Mouse (Mus musculus) forebrain, embryonic 14.5 days (tissue): Measurements from ENCODE around the gene Btnl1. TPM values are rescaled to one million over a fixed set of nuclear protein-coding genes. Genes with fewer than 3 reads are reported as not detected.

ENCODE experiments used
- ATAC-seq: fragments of 200-750 bp; cut with Nextera tagmentation; 2 replicates; pipeline ENCODE4 v1.8.0; 2017; ENCODE audit warnings: mild to moderate bottlenecking, moderate library complexity
- DNase-seq: peaks from one replicate; pipeline ENCODE4 v3.0.0-alpha.2; 2015; ENCODE audit warnings: low spot score
- H3K27ac ChIP-seq: fragments of 300-500 bp; sonication (generic); 2 replicates; pipeline ENCODE4 v1.5.1; 2014; ENCODE audit warnings: low read depth, mild to moderate bottlenecking, control low read depth, low read length, moderate library complexity
- H3K27me3 ChIP-seq: fragments of 300-500 bp; sonication (generic); replicated peaks from 2 replicates; pipeline ENCODE4 v1.6.1; 2014; ENCODE audit warnings: low read length, control low read depth, mixed read lengths; ENCODE audit not compliant: control insufficient read depth, insufficient read depth
- H3K36me3 ChIP-seq: fragments of 300-500 bp; sonication (generic); 2 replicates; pipeline ENCODE4 v1.6.1; 2014; ENCODE audit warnings: low read length, control low read depth; ENCODE audit not compliant: control insufficient read depth, insufficient read depth
- H3K4me1 ChIP-seq: fragments of 300-500 bp; sonication (generic); 2 replicates; pipeline ENCODE4 v1.6.1; 2014; ENCODE audit warnings: antibody characterized with exemption, low read length, control low read depth; ENCODE audit not compliant: control insufficient read depth, insufficient read depth
- H3K4me2 ChIP-seq: fragments of 300-500 bp; sonication (generic); 2 replicates; pipeline ENCODE4 v1.6.1; 2014; ENCODE audit warnings: mild to moderate bottlenecking, control low read depth, low read length
- H3K4me3 ChIP-seq: fragments of 300-500 bp; sonication (generic); 2 replicates; pipeline ENCODE4 v1.5.1; 2014; ENCODE audit warnings: low read depth, low read length, control low read depth
- H3K9ac ChIP-seq: fragments of 300-500 bp; sonication (generic); 2 replicates; pipeline ENCODE4 v1.6.1; 2014; ENCODE audit warnings: mild to moderate bottlenecking, low read length, control low read depth, moderate library complexity
- H3K9me3 ChIP-seq: fragments of 300-500 bp; sonication (generic); replicated peaks from 2 replicates; pipeline ENCODE4 v1.6.1; 2016; ENCODE audit warnings: low read length, control low read depth, mixed read lengths; ENCODE audit not compliant: control insufficient read depth
- WGBS: fragments of 180-500 bp; shearing (Covaris S2); extraction: QIAGEN DNeasy Blood & Tissue Kit; methylation state at CpG from one replicate; pipeline ENCODE4 v1.1.7; 2014; 5-methylcytosine and 5-hydroxymethylcytosine counted together
- polyA plus RNA-seq: library from polyadenylated mRNA; unstranded; fragments of >200 nt; fragmentation: Nextera tagmentation; extraction: Ambion mirVana; gene quantifications from 2 replicates; pipeline ENCODE4 v1.2.1, GENCODE M21; 2014

The Btnl1 gene
- polyA plus RNA-seq, 1 experiment from 2014 or later = not detected

- no peak overlapping the region for H3K9ac ChIP-seq
- H3K27ac ChIP-seq = no peak overlapping the region
- no peak overlapping the region for H3K4me2 ChIP-seq
- 82% methylated on average over 7 of the region's 7 CpGs for WGBS
- H3K4me1 ChIP-seq = no peaks in the 10 kb centered on the region
- H3K4me3 ChIP-seq = no peak overlapping the region
- ATAC-seq (no peak), DNase-seq (no peak)
- H3K36me3 ChIP-seq = no peaks in the 10 kb centered on the region
- H3K9me3 ChIP-seq = no peaks in the 10 kb centered on the region
- no peaks in the 10 kb centered on the region for H3K27me3 ChIP-seq
Observed at GRCm38 (mm10) chr17:34379451-34379850, 2.5 kb downstream of the Btnl1 start.

- H3K9ac ChIP-seq = no peak overlapping the region
- H3K9me3 ChIP-seq = no peaks in the 10 kb centered on the region
- H3K4me3 ChIP-seq = no peak overlapping the region
- 64% methylated on average over 11 of the region's 11 CpGs for WGBS
- no peaks in the 10 kb centered on the region for H3K36me3 ChIP-seq
- H3K27me3 ChIP-seq = no peaks in the 10 kb centered on the region
- no peak for DNase-seq
- H3K4me2 ChIP-seq = no peak overlapping the region
- no peaks in the 10 kb centered on the region for H3K4me1 ChIP-seq
- no peak overlapping the region for H3K27ac ChIP-seq
- ATAC-seq = no peak
Observed at GRCm38 (mm10) chr17:34381876-34382275, 4.9 kb downstream of the Btnl1 start.

- no peak overlapping the region for H3K4me3 ChIP-seq
- H3K4me2 ChIP-seq = no peak overlapping the region
- DNase-seq (no peak), ATAC-seq (no peak)
- no peak overlapping the region for H3K9ac ChIP-seq
- WGBS = 70% methylated on average over 7 of the region's 7 CpGs
- no peaks in the 10 kb centered on the region for H3K9me3 ChIP-seq
- no peaks in the 10 kb centered on the region for H3K36me3 ChIP-seq
- H3K4me1 ChIP-seq = no peaks in the 10 kb centered on the region
- H3K27me3 ChIP-seq = no peaks in the 10 kb centered on the region
- H3K27ac ChIP-seq = no peak overlapping the region
Observed at GRCm38 (mm10) chr17:34383212-34383611, 6.3 kb downstream of the Btnl1 start.

- Histone ChIP-seq H3K36me3 (no peaks in the 10 kb centered on the region), H3K27me3 (no peaks in the 10 kb centered on the region), H3K9ac (no peak overlapping the region), H3K9me3 (no peaks in the 10 kb centered on the region), H3K4me2 (no peak overlapping the region), H3K27ac (no peak overlapping the region), H3K4me3 (no peak overlapping the region), H3K4me1 (no peaks in the 10 kb centered on the region)
- DNase-seq (no peak), ATAC-seq (no peak)
- 72% methylated on average over 3 of the region's 3 CpGs for WGBS
Observed at GRCm38 (mm10) chr17:34384699-34385098, 7.8 kb downstream of the Btnl1 start.

GRCm38 (mm10) chr17:34386656-34387055 lies 9.7 kb downstream of the Btnl1 start:
- H3K4me1 ChIP-seq = no peaks in the 10 kb centered on the region
- H3K27me3 ChIP-seq = 0 out of 2 replicates have a peak, but pooled peaks cover 2% of the 10 kb centered on the region
- ATAC-seq = no peak
- 74% methylated on average over 2 of the region's 2 CpGs for WGBS
- H3K4me3 ChIP-seq = no peak overlapping the region
- no peak for DNase-seq
- no peak overlapping the region for H3K9ac ChIP-seq
- no peak overlapping the region for H3K27ac ChIP-seq
- no peaks in the 10 kb centered on the region for H3K9me3 ChIP-seq
- H3K4me2 ChIP-seq = no peak overlapping the region
- no peaks in the 10 kb centered on the region for H3K36me3 ChIP-seq

GRCm38 (mm10) chr17:34388513-34388912 lies 11.6 kb downstream of the Btnl1 start:
- 32% methylated on average over 4 of the region's 4 CpGs for WGBS
- peak; percentile 49 for DNase-seq

GRCm38 (mm10) chr17:34391507-34391906 lies 14.6 kb downstream of the Btnl1 start:
- Histone ChIP-seq H3K4me3 (no peak overlapping the region), H3K36me3 (no peaks in the 10 kb centered on the region), H3K27me3 (0 out of 2 replicates have a peak, but pooled peaks cover 2% of the 10 kb centered on the region), H3K27ac (no peak overlapping the region), H3K4me1 (no peaks in the 10 kb centered on the region), H3K4me2 (peak overlapping the region; percentile 58; the same call in 1 of the 2 replicates), H3K9ac (no peak overlapping the region), H3K9me3 (no peaks in the 10 kb centered on the region)
- DNase-seq = no peak
- 77% methylated on average over 7 of the region's 7 CpGs for WGBS
- ATAC-seq = no peak

More at GRCm38 (mm10) chr17:34388513-34388912, 11.6 kb downstream of the Btnl1 start:
- ATAC-seq = no peak
- no peaks in the 10 kb centered on the region for H3K9me3 ChIP-seq
- no peak overlapping the region for H3K9ac ChIP-seq
- H3K4me2 ChIP-seq = no peak overlapping the region
- 0 out of 2 replicates have a peak, but pooled peaks cover 2% of the 10 kb centered on the region for H3K27me3 ChIP-seq
- H3K36me3 ChIP-seq = no peaks in the 10 kb centered on the region
- H3K4me3 ChIP-seq = no peak overlapping the region
- H3K27ac ChIP-seq = no peak overlapping the region
- H3K4me1 ChIP-seq = no peaks in the 10 kb centered on the region

- peak overlapping the region; percentile 58 for H3K4me2 ChIP-seq
- no peaks in the 10 kb centered on the region for H3K9me3 ChIP-seq
- DNase-seq = peak; percentile 64
- ATAC-seq = peak; percentile 77
- H3K27me3 ChIP-seq = 0 out of 2 replicates have a peak, but pooled peaks cover 2% of the 10 kb centered on the region
- H3K9ac ChIP-seq = peak overlapping the region; percentile 53
- WGBS = 4% methylated on average over 24 of the region's 24 CpGs
- no peaks in the 10 kb centered on the region for H3K4me1 ChIP-seq
- H3K36me3 ChIP-seq = no peaks in the 10 kb centered on the region
- peak overlapping the region; percentile 35 for H3K4me3 ChIP-seq
- no peak overlapping the region for H3K27ac ChIP-seq
Observed at GRCm38 (mm10) chr17:34392321-34392720, 15.4 kb downstream of the Btnl1 start.

GRCm38 (mm10) chr17:34397357-34397756 lies 20.4 kb downstream of the Btnl1 start:
- Histone ChIP-seq H3K4me1 (no peaks in the 10 kb centered on the region), H3K9me3 (no peaks in the 10 kb centered on the region), H3K27me3 (no peaks in the 10 kb centered on the region), H3K36me3 (no peaks in the 10 kb centered on the region), H3K4me3 (no peak overlapping the region), H3K4me2 (no peak overlapping the region), H3K9ac (no peak overlapping the region), H3K27ac (no peak overlapping the region)
- ATAC-seq (no peak), DNase-seq (no peak)
- 61% methylated on average over 5 of the region's 5 CpGs for WGBS
